Mouse (Mus musculus): Measurements from ENCODE around the gene Baiap2l1. TPM values are rescaled to one million over a fixed set of nuclear protein-coding genes. Genes with fewer than 3 reads are reported as not detected.
"Not testable (repeated sequence)": the region's sequence is repeated elsewhere in the genome, so short reads cannot be mapped to it uniquely, and the experiment has no call there.

Gene Baiap2l1
- polyA plus RNA-seq, 1 experiment from 2014 or later = 1.3 TPM

DNA sequence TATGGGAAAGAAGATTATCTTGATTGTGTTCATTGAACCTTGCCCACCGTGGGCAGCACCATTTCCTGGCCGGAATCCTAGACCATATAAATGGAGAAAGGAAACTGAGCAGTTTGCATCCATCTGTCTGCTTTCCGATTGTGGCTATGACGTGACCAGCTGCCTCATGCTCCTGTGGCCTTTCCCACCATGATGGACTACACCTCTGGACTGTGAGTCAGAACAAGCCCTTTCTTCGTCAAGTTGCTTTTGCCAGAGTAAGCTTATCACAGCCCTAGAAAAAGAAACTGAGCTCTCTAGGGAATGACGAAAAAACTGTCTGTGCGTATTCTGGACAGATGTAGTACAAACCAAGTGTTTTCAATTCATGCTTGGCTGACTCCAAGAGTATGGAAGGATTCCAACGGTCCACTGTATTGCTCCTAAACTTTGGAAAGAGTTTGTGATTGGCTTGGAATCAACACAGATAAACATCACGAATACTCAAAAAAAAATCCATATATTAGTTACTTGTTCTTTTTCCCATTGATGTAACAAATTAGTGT lies 10.8 kb upstream of the Baiap2l1 start:
- H3K9me3 ChIP-seq = no peaks in the 10 kb centered on the region
- no peaks in the 10 kb centered on the region for H3K36me3 ChIP-seq (replicated peaks)
- H3K4me1 ChIP-seq = no peaks in the 10 kb centered on the region
- no peak for ATAC-seq (replicated peaks)
- H3K27ac ChIP-seq = no peak overlapping the region
- no peak overlapping the region for H3K9ac ChIP-seq
- no peak overlapping the region for H3K4me2 ChIP-seq
- H3K4me3 ChIP-seq = no peak overlapping the region
- no peaks in the 10 kb centered on the region for H3K27me3 ChIP-seq (replicated peaks)
- 91% methylated on average over 9 of the region's 9 CpGs for WGBS

DNA sequence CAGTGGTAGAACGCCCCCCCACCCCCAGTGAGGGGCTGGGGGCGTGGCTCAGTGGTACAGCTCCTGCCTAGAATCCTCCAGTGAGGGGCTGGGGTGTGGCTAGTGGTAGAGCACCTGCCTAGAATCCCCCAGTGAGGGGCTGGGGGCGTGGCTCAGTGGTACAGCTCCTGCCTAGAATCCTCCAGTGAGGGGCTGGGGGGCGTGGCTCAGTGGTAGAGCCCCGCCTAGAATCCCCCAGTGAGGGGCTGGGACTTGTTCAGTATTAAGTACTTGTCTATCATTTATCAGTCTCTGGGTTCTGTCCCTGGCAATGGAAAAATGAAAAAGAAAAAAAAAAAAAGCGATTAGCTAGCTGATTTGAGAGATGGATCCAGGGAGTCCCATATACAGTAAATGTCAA lies 8.6 kb upstream of the Baiap2l1 start:
- H3K4me2 ChIP-seq; H3K27me3 ChIP-seq (replicated peaks); H3K9me3 ChIP-seq; H3K4me3 ChIP-seq; H3K4me1 ChIP-seq; H3K27ac ChIP-seq; H3K9ac ChIP-seq; ATAC-seq (replicated peaks); H3K36me3 ChIP-seq (replicated peaks): not testable (repeated sequence)
- 76% methylated on average over 6 of the region's 6 CpGs for WGBS

DNA sequence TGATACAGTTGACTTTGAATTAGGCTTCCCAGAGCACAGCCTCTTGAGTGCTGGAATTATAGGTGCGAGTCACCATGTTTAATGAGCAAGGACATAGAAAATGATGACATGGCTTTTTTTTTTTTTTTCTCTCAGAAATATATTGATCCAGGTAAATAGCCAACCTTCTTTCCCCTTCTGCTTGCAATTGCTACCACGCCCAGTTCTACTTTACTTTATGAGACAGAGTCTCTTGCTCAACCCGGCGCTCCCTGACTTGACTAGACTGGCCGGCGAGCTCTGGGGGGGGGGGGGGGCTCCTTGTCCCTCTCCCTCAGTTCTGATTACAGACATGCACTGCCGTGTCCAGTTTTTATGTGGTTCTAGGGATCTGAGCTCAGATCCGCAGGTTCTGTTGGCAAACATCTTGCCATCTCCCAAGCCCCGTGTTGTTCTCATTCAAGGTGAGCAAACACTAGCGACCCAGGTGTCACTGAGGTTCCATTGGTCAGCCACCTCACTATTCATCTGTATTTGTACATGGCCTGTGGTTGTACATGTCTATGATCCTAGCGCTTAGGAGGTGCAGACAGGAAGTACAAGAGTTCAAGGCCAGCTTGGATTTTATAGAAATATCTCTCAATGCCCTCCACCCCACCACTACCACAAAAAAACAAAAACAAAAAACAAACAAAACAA lies 6.9 kb upstream of the Baiap2l1 start:
- H3K4me2 ChIP-seq = no peak overlapping the region
- H3K27ac ChIP-seq = no peak overlapping the region
- H3K9ac ChIP-seq = no peak overlapping the region
- no peaks in the 10 kb centered on the region for H3K36me3 ChIP-seq (replicated peaks)
- H3K9me3 ChIP-seq = no peaks in the 10 kb centered on the region
- no peak for ATAC-seq (replicated peaks)
- H3K27me3 ChIP-seq (replicated peaks) = no peaks in the 10 kb centered on the region
- no peak overlapping the region for H3K4me3 ChIP-seq
- WGBS = 91% methylated on average over 11 of the region's 11 CpGs
- H3K4me1 ChIP-seq = no peaks in the 10 kb centered on the region

DNA sequence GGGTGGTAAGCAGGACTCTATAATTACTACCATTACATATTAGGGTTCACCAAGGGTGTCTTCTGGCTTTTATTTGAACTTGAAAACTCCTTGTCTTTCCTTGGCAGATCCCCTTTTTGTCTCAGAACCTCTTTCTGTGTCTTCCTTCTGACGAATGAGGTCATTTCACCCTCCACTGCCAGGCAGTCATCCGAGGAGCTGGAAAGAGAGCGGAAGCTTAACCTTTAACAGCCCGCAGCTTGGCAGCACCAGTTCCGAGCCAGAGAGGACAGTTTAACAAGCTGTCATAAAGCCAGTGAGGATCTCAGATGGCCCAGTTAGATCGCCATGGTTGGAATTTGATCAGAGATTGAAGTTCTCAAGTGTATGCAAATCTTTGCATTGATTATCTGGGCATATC lies 2.4 kb upstream of the Baiap2l1 start:
- Histone ChIP-seq H3K4me1 (peaks cover 19% of the 10 kb centered on the region), H3K36me3 (replicated peaks) (no peaks in the 10 kb centered on the region), H3K4me2 (no peak overlapping the region), H3K9me3 (no peaks in the 10 kb centered on the region), H3K27ac (no peak overlapping the region), H3K27me3 (replicated peaks) (peaks cover 40% of the 10 kb centered on the region), H3K4me3 (no peak overlapping the region), H3K9ac (no peak overlapping the region)
- no peak for ATAC-seq (replicated peaks)
- WGBS = 42% methylated on average over 6 of the region's 6 CpGs

DNA sequence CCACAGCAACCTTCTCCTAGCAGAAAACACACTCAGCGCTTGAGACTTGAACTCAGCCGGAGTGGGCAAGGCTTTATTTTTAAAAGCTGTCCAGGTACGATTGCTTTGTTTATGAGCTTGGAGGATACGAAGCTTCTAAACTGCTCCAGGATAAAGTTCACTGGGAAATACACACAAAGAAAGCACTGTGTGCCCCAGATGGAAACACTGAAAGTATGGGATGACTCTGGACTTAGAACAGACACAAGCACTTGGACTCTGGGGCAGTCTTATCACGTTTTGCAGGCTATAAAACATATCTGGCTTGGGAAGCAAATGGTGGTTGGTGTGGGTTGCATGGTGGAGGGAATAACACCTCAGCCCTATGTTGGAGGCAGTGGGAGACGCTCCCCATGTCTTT lies 2.0 kb upstream of the Baiap2l1 start:
- Histone ChIP-seq H3K4me3 (no peak overlapping the region), H3K9me3 (no peaks in the 10 kb centered on the region), H3K4me1 (peaks cover 19% of the 10 kb centered on the region), H3K4me2 (no peak overlapping the region), H3K27ac (no peak overlapping the region), H3K9ac (no peak overlapping the region), H3K27me3 (replicated peaks) (peaks cover 40% of the 10 kb centered on the region), H3K36me3 (replicated peaks) (no peaks in the 10 kb centered on the region)
- no peak for ATAC-seq (replicated peaks)
- 91% methylated on average over 6 of the region's 6 CpGs for WGBS

DNA sequence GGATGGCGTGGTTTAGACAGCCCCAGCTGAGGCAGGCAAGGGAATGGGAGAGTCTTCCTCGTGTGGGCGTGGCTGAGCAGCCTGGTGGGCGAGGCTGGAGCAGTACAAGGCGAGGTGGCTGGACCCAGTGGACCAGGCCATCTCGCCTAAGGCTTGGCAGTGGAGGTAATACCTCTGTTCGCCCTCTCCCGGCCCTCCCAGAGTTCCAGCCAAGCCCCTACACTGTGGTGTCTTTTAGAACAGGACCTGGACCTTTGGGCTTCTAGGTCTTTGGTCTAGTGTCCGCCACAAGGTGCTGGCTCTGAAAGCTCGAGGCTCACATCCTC lies 643 bp upstream of the Baiap2l1 start:
- Histone ChIP-seq H3K9me3 (no peaks in the 10 kb centered on the region), H3K4me2 (peak overlapping the region; percentile 87), H3K36me3 (replicated peaks) (no peaks in the 10 kb centered on the region), H3K4me1 (peaks cover 19% of the 10 kb centered on the region), H3K9ac (0 out of 2 replicates have a peak overlapping the region, but pooled peaks have one; percentile 4), H3K27me3 (replicated peaks) (peaks cover 40% of the 10 kb centered on the region), H3K4me3 (peak overlapping the region; percentile 45), H3K27ac (no peak overlapping the region)
- peak; percentile 90; the same call in 1 of the 2 replicates for ATAC-seq (replicated peaks)
- 8% methylated on average over 10 of the region's 10 CpGs for WGBS

DNA sequence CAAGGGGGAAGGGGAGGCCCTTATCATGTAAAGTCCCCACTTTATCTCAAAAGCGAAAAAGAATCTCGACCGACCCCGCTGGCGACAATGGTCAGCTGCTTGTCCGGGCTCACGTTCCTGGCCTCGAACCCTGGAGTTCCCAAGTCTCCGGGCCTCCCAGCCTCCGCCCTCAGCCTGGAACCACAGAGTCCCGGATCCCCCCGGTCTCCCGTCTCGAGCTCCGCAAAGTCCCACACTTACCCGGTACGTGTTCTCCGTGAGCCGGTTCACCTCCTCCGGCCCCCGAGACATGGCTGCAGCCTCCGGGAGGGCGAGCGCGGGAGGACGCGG lies 396 bp downstream of the Baiap2l1 start:
- no peaks in the 10 kb centered on the region for H3K36me3 ChIP-seq (replicated peaks)
- H3K27ac ChIP-seq = no peak overlapping the region
- peaks cover 19% of the 10 kb centered on the region for H3K4me1 ChIP-seq
- H3K4me3 ChIP-seq = peak overlapping the region; percentile 45
- H3K27me3 ChIP-seq (replicated peaks) = peaks cover 40% of the 10 kb centered on the region
- no peak for ATAC-seq (replicated peaks)
- H3K9ac ChIP-seq = no peak overlapping the region
- no peaks in the 10 kb centered on the region for H3K9me3 ChIP-seq
- under 1% methylated on average over 27 of the region's 27 CpGs for WGBS
- H3K4me2 ChIP-seq = peak overlapping the region; percentile 87

DNA sequence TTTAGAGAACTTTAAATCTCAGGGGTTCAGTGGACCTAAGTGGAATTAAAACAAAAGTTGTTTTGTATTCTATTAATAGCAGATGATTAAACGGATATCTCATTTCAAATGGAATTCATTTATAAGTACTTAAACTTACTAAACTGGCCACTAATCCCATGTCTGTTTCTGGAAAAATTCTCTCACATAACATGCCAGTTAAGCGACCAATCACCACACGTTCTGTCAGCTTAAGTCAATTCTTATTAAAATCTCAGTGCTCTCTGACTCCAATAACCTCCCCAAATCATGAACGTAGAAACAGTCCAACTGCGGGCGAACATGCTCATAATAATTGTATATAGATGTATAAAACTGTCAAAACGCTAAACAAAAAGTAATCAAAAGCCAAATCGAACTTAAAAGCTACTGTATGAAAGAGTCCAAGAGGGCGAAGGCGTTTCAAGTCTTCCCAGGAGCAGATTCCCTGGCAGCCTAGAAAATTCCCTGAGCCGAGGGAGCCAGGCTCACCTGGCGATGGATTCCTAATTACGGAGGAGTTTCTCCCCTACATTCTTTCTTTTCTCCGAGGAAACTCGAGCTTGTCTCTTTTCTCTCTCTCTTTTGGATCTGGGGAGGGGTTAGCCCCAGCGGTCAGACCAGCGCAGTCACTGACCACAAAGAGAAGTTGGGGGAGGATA lies 996 bp downstream of the Baiap2l1 start:
- no peaks in the 10 kb centered on the region for H3K36me3 ChIP-seq (replicated peaks)
- peak overlapping the region; percentile 87 for H3K4me2 ChIP-seq
- no peak for ATAC-seq (replicated peaks)
- H3K27ac ChIP-seq = no peak overlapping the region
- H3K27me3 ChIP-seq (replicated peaks) = peaks cover 40% of the 10 kb centered on the region
- peak overlapping the region; percentile 45 for H3K4me3 ChIP-seq
- H3K9me3 ChIP-seq = no peaks in the 10 kb centered on the region
- WGBS = 8% methylated on average over 17 of the region's 17 CpGs
- peaks cover 19% of the 10 kb centered on the region for H3K4me1 ChIP-seq
- H3K9ac ChIP-seq = no peak overlapping the region

DNA sequence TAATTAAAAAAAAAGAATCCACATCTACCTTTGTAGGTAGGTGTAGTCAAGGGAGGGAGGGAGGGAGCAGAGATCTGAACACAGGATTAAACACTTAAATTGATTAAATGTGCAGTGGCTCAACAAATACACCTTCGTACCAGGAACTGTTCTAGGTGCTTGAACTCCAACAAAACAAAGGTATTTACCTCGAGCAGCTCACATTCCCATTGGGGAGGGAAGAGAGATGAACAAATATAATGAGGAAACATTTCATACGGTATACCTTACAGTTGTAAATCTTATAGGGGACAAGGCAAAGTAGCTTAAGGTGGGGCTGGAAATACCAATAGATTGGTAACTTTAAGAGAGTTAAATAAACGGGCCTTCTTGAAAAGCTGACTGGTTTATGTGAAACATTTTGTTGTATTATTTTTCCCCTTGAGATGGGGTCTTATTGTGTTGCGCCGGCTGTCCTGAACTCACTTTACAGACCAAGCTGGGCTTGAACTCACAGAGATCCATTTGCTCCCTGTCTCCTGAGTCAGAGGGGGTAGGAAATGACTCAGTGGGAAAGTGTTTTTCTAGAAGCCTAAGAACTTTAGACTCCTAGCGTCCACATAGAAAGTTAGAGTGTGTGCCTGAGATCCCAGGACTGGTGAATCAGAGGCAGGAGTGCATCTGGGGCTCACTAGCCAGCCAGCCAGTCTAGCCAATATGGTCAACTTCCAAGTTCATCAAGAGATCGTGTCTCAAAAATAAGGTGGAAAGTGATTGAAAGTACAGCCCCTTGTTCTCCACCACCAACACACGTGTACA lies 5.5 kb downstream of the Baiap2l1 start:
- Histone ChIP-seq H3K9ac (no peak overlapping the region), H3K27ac (no peak overlapping the region), H3K27me3 (replicated peaks) (peaks cover 17% of the 10 kb centered on the region), H3K4me2 (no peak overlapping the region), H3K36me3 (replicated peaks) (no peaks in the 10 kb centered on the region), H3K4me1 (peaks cover 6% of the 10 kb centered on the region; the same call in 1 of the 2 replicates), H3K4me3 (no peak overlapping the region), H3K9me3 (no peaks in the 10 kb centered on the region)
- 88% methylated on average over 9 of the region's 9 CpGs for WGBS
- ATAC-seq (replicated peaks) = no peak

DNA sequence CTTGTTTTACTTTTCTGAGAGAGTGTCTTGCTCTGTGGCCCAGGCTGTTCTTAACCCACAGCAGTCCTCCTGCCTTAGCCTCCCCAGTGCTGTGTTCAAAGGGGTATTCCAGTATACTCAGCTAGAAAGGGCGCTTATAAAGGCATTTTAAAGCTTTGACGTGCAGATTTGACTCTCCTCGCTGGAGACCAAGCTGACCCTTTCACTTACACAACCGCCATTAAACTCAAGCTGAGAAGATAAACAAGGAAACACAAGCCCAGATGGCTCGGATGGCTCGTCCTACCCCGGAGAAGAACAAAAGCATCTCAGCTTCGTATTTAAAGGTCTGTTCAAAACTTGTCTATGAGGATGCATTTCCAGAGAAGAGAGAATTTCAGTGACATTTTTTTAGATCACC lies 6.7 kb downstream of the Baiap2l1 start:
- Histone ChIP-seq H3K36me3 (replicated peaks) (no peaks in the 10 kb centered on the region), H3K27me3 (replicated peaks) (peaks cover 8% of the 10 kb centered on the region), H3K4me3 (no peak overlapping the region), H3K27ac (no peak overlapping the region), H3K9ac (no peak overlapping the region), H3K4me1 (no peaks in the 10 kb centered on the region), H3K9me3 (no peaks in the 10 kb centered on the region), H3K4me2 (no peak overlapping the region)
- no peak for ATAC-seq (replicated peaks)
- WGBS = 14% methylated on average over 8 of the region's 8 CpGs

DNA sequence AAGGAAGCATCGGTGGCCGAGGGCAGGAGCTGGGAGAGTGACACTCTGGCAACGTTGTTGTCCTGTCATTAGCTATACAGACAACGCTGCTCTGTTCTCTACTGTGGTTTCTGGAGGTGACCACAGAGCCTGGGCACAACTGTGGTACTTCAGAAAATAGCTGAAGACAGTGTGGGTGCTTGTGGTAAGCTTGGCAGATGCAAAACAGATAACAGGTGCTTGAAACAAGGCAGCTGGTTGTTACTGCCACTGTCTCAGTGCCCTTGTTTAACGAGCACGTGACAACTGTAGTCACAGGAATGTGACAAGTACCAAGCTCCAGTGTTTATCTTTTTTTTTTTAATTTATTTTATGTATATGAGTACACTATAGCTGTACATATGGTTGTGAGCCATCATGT lies 13.3 kb downstream of the Baiap2l1 start:
- H3K9ac ChIP-seq = no peak overlapping the region
- H3K36me3 ChIP-seq (replicated peaks) = no peaks in the 10 kb centered on the region
- H3K9me3 ChIP-seq = no peaks in the 10 kb centered on the region
- H3K4me2 ChIP-seq = no peak overlapping the region
- WGBS = 87% methylated on average over 6 of the region's 6 CpGs
- H3K27me3 ChIP-seq (replicated peaks) = no peaks in the 10 kb centered on the region
- ATAC-seq (replicated peaks) = no peak
- no peaks in the 10 kb centered on the region for H3K4me1 ChIP-seq
- H3K27ac ChIP-seq = no peak overlapping the region
- H3K4me3 ChIP-seq = no peak overlapping the region

DNA sequence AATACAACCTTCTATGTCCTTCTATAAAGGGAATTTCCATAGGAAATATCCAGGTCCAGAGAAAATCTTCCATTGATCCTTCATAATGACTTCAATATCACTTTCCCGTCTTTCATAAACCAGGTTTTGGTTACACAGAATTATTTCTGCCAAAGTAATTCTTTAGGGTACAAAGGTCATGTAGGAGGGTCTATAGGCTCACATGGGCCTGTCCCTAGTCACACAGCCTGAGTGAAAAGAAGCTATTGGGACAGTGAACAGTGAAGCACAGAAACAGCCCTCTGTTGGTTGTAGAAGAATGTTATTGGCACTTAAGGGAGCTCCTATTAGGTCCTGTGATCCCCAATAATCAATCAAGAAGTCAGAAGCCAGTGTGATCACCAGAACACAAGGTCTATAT lies 16.8 kb downstream of the Baiap2l1 start:
- 77% methylated on average over 1 of the region's 1 CpGs for WGBS
- no peak overlapping the region for H3K27ac ChIP-seq
- no peaks in the 10 kb centered on the region for H3K27me3 ChIP-seq (replicated peaks)
- no peak overlapping the region for H3K4me2 ChIP-seq
- no peaks in the 10 kb centered on the region for H3K4me1 ChIP-seq
- no peak overlapping the region for H3K4me3 ChIP-seq
- H3K36me3 ChIP-seq (replicated peaks) = no peaks in the 10 kb centered on the region
- H3K9ac ChIP-seq = no peak overlapping the region
- ATAC-seq (replicated peaks) = no peak
- no peaks in the 10 kb centered on the region for H3K9me3 ChIP-seq
